Mouse (Mus musculus) ES-E14 (cell line): Measurements from ENCODE around the gene Slc12a5. TPM values are rescaled to one million over a fixed set of nuclear protein-coding genes. Genes with fewer than 3 reads are reported as not detected.

Experiments used
- DNase-seq: peaks from one replicate; pipeline ENCODE4 v3.0.0-alpha.2; 2013; ENCODE audit warnings: low read depth, low spot score
- H3K27ac ChIP-seq: 2 replicates; pipeline ENCODE4 v1.5.1; 2012; ENCODE audit warnings: low read depth, mild to moderate bottlenecking, low read length, moderate library complexity, mixed read lengths; ENCODE audit not compliant: poor library complexity, insufficient read depth, severe bottlenecking
- H3K36me3 ChIP-seq: 2 replicates; pipeline ENCODE4 v1.6.1; 2012; ENCODE audit warnings: mild to moderate bottlenecking, low read length, moderate library complexity, mixed read lengths; ENCODE audit not compliant: control insufficient read depth, poor library complexity, insufficient read depth, severe bottlenecking
- H3K4me1 ChIP-seq, 2 experiments: fragments of 150-350 bp in 1 of 2; sonication (generic) in 1 of 2; 2 replicates each; pipeline ENCODE4 v1.6.1; 2012; ENCODE audit warnings: low read length in 2 of 2, mild to moderate bottlenecking in 1 of 2, mixed read lengths in 1 of 2; ENCODE audit not compliant: control insufficient read depth in 2 of 2, insufficient read depth in 2 of 2, poor library complexity in 1 of 2
- H3K4me3 ChIP-seq, 2 experiments: fragments of 150-350 bp in 1 of 2; sonication (generic) in 1 of 2; 2 replicates each; pipeline ENCODE4 v1.5.1; 2012; ENCODE audit warnings: low read length in 2 of 2, low read depth in 1 of 2, mild to moderate bottlenecking in 1 of 2, mixed read lengths in 1 of 2; ENCODE audit not compliant: insufficient read depth in 1 of 2, poor library complexity in 1 of 2, severe bottlenecking in 1 of 2
- H3K9ac ChIP-seq: 2 replicates; pipeline ENCODE4 v1.6.1; 2012; ENCODE audit warnings: low read depth, mild to moderate bottlenecking, low read length, mixed read lengths; ENCODE audit not compliant: poor library complexity, insufficient read depth, severe bottlenecking
- H3K9me3 ChIP-seq: fragments of 150-350 bp; sonication (generic); 2 replicates; pipeline ENCODE4 v1.6.1; 2012; ENCODE audit warnings: low read depth, mild to moderate bottlenecking, low read length; ENCODE audit not compliant: control insufficient read depth, insufficient read depth
- CHD2 ChIP-seq: IDR thresholded peaks from 2 replicates; pipeline ENCODE4 v1.6.1; 2014; ENCODE audit warnings: mild to moderate bottlenecking, low read depth, low read length, inconsistent platforms
- HCFC1 ChIP-seq: IDR thresholded peaks from 2 replicates; pipeline ENCODE4 v1.6.1; 2012; ENCODE audit warnings: low read length, inconsistent platforms, borderline replicate concordance; ENCODE audit not compliant: insufficient read depth
- MAFK ChIP-seq: IDR thresholded peaks from 2 replicates; pipeline ENCODE4 v1.6.1; 2014; ENCODE audit warnings: mild to moderate bottlenecking, low read depth, low read length, inconsistent platforms; ENCODE audit not compliant: insufficient read depth
- ZC3H11A ChIP-seq: IDR thresholded peaks from 2 replicates; pipeline ENCODE4 v1.6.1; 2012; ENCODE audit warnings: low read depth, mild to moderate bottlenecking, inconsistent platforms, low read length, borderline replicate concordance
- ZNF384 ChIP-seq: IDR thresholded peaks from 2 replicates; pipeline ENCODE4 v1.6.1; 2012; ENCODE audit warnings: low read depth, low read length, inconsistent platforms
- in situ Hi-C, 2 experiments: fragments of 600-800 bp; cut with MboI; formaldehyde crosslinking; loops; one replicate each; pipeline ENCODE4 v1.15.1; 2025; ENCODE audit warnings: low sequenced_read_pairs in 2 of 2, inconsistent platforms in 1 of 2; ENCODE audit not compliant: unreplicated experiment in 2 of 2
- total RNA-seq: library from RNA; depleted of rRNA; stranded (reverse); fragments of 300-350 nt; gene quantifications from 2 replicates; pipeline ENCODE4 v1.2.3, GENCODE M21; 2012

The Slc12a5 gene
- total RNA-seq, 1 experiment, result 1.7 TPM

- Histone ChIP-seq H3K9me3 (no peaks in the 10 kb centered on the region), H3K36me3 (no peaks in the 10 kb centered on the region), H3K4me1 (peaks cover 2 to 30% of the 10 kb centered on the region in 2 experiments; a peak in 2 of 4 replicates), H3K4me3 (peak overlapping the region; percentile 59 to 64), H3K27ac (no peak overlapping the region), H3K9ac (peak overlapping the region; percentile 50; the same call in 1 of the 2 replicates)
- TF ChIP-seq ZC3H11A (no peak), ZNF384 (no peak), HCFC1 (no peak), MAFK (no peak), CHD2 (no peak)
- in situ Hi-C loops, result no loop called here
- no peak for DNase-seq
Observed at GRCm38 (mm10) chr2:164950501-164950900, 10.1 kb upstream of the Slc12a5 start.

GRCm38 (mm10) chr2:164951745-164952144, 8.9 kb upstream of the Slc12a5 start:
- peaks cover 2 to 36% of the 10 kb centered on the region in 2 experiments; a peak in 2 of 4 replicates for H3K4me1 ChIP-seq
- no peak for DNase-seq
- no peaks in the 10 kb centered on the region for H3K36me3 ChIP-seq
- no peaks in the 10 kb centered on the region for H3K9me3 ChIP-seq
- no peak overlapping the region for H3K4me3 ChIP-seq
- TF ChIP-seq ZNF384 (no peak), HCFC1 (no peak), ZC3H11A (no peak), CHD2 (no peak), MAFK (no peak)
- H3K27ac ChIP-seq, result no peak overlapping the region
- in situ Hi-C loops, result no loop called here
- no peak overlapping the region for H3K9ac ChIP-seq

- Histone ChIP-seq H3K9me3 (no peaks in the 10 kb centered on the region), H3K4me3 (no peak overlapping the region), H3K27ac (no peak overlapping the region), H3K36me3 (no peaks in the 10 kb centered on the region), H3K9ac (no peak overlapping the region), H3K4me1 (peaks cover 2 to 39% of the 10 kb centered on the region in 2 experiments; a peak in 2 of 4 replicates)
- DNase-seq, result no peak
- in situ Hi-C loops, result no loop called here
- TF ChIP-seq ZC3H11A (no peak), CHD2 (no peak), MAFK (no peak), ZNF384 (no peak), HCFC1 (no peak)
Observed at GRCm38 (mm10) chr2:164952448-164952847, 8.2 kb upstream of the Slc12a5 start.

GRCm38 (mm10) chr2:164953224-164953623, 7.4 kb upstream of the Slc12a5 start:
- no peaks in the 10 kb centered on the region for H3K9me3 ChIP-seq
- TF ChIP-seq MAFK, result no peak
- TF ChIP-seq HCFC1, result no peak
- TF ChIP-seq ZC3H11A, result peak; percentile 55; the same call in 1 of the 2 replicates
- TF ChIP-seq ZNF384, result no peak
- TF ChIP-seq CHD2, result no peak
- no peak overlapping the region for H3K9ac ChIP-seq
- no peak overlapping the region for H3K27ac ChIP-seq
- no peak overlapping the region for H3K4me3 ChIP-seq
- in situ Hi-C loops, result no loop called here
- H3K36me3 ChIP-seq, result no peaks in the 10 kb centered on the region
- H3K4me1 ChIP-seq, result peaks cover 2 to 35% of the 10 kb centered on the region in 2 experiments; a peak in 2 of 4 replicates
- peak; percentile 72 for DNase-seq

- Histone ChIP-seq H3K36me3 (no peaks in the 10 kb centered on the region), H3K4me1 (peaks cover 0 to 16% of the 10 kb centered on the region in 2 experiments; a peak in 1 of 4 replicates), H3K9me3 (no peaks in the 10 kb centered on the region), H3K27ac (no peak overlapping the region), H3K9ac (no peak overlapping the region), H3K4me3 (peak overlapping the region in 1 of 2 experiments; percentile 10; a peak in 1 of 4 replicates)
- no peak for TF ChIP-seq ZC3H11A
- TF ChIP-seq MAFK, result no peak
- no peak for TF ChIP-seq ZNF384
- no peak for TF ChIP-seq CHD2
- TF ChIP-seq HCFC1, result no peak
- no peak for DNase-seq
- in situ Hi-C loops, result no loop called here
Observed at GRCm38 (mm10) chr2:164955725-164956124, 4.9 kb upstream of the Slc12a5 start.
